Mouse (Mus musculus) left cerebral cortex, adult 18-20 months (tissue): ENCODE results near the gene Nol10. TPM values are rescaled to one million over a fixed set of nuclear protein-coding genes. Genes with fewer than 3 reads are reported as not detected.
"Not testable (repeated sequence)": the region's sequence is repeated elsewhere in the genome, so short reads cannot be mapped to it uniquely, and the experiment has no call there.

ENCODE experiments used
- DNase-seq, 2 experiments: peaks; one replicate each; pipeline ENCODE4 v3.0.0; 2021 to 2022; ENCODE audit warnings: low spot score in 2 of 2, mixed read lengths in 1 of 2
- microRNA-seq, 2 experiments: library from miRNA; unstranded; fragments of <30 nt; microRNA quantifications; one replicate each; pipeline ENCODE4 v1.2.0; 2021
- total RNA-seq, 2 experiments: library from RNA; stranded (reverse); gene quantifications; 2 replicates each; pipeline ENCODE4 v1.2.3; 2021

The Nol10 gene
- total RNA-seq, 2 experiments from 2014 or later = 20.8 to 21.3 TPM

GRCm38 (mm10) chr12:17450908-17451307 is 102.7 kb downstream of the Nol10 start:
- DNase-seq = no peak

- DNase-seq = no peak
These were observed 104.0 kb downstream of the Nol10 start for GRCm38 (mm10) chr12:17452273-17452672.

- DNase-seq = no peak
These were observed 105.7 kb downstream of the Nol10 start for GRCm38 (mm10) chr12:17453918-17454317.

DNA sequence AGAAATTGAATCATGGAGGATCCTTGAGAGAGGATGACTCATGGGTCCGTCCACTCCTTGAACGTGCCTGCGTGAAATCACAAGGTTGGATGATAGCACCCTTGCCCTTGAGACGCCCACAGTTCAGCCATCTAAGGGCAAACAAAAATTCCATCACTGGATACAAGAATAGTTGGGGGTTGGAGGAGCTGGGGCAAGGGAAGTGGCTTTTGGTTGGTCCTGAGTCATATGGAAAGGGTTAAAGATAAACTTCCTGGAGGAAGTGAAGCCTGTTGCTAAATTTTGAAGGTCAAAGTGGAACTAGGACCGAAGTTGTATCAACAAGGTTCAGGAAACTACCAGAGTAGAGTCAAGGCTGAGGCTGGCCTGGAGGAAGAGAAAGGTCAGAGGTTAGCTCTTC is 106.8 kb downstream of the Nol10 start:
- no peak for DNase-seq

DNA sequence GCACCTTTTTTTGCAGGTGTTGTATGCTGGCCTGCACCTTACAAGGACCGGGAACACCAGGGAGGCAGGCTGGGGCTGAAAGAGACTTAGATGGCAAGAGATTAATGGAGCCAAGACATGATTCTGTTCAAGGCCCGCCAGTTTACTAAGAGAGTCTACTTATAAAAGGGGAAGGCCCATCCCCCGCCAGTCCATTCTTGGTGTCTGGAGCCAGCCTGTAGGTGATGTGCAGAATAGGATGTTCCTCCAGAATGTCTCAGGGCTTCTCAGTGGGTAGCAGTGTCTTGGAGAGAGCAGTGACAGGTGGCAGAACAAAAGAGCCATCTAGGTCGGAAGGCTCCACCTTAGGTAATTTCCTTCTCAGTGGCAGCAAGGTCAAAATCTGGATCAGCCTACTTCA is 111.0 kb downstream of the Nol10 start:
- DNase-seq = not testable (repeated sequence)

DNA sequence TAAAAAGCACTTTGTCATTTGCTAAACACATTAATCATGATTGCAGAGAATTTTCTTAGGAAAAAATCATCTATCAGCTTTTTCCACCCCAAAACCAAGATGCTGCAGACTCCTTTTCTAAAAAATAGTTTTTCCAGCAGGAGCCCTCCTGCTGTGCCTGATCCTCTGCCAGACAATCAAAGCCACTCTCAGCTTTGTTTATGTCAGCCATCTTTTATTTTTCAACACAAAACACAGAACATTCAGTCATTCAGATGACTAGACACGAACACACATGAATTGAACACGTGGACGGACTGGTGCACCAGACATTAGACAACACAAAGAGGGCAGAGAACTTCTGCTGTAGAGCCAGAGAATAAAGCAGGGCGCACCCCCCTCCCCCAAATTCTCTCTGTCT is 115.4 kb downstream of the Nol10 start:
- no peak for DNase-seq

- DNase-seq = not testable (repeated sequence)
These were observed 116.3 kb downstream of the Nol10 start for GRCm38 (mm10) chr12:17464550-17464949.

DNA sequence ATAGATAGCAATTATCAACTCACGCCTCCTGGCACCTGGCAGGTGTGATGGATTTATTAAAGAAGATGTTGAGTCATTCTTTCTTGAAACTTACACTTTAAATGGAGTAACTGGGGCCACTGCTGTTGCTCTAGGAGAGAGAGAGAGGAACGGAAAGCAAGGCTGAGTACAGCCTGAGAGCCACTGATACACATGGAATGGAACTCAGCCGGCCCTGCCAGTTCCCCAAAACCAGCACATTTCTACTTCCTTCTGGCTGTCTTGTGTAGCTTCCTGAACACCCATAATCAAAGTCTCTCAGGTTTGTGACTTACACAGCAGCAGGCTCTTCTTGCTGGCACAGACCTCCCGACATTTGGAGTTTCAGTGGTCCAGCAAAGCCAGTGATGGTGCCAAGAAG is 118.5 kb downstream of the Nol10 start:
- no peak for DNase-seq

DNA sequence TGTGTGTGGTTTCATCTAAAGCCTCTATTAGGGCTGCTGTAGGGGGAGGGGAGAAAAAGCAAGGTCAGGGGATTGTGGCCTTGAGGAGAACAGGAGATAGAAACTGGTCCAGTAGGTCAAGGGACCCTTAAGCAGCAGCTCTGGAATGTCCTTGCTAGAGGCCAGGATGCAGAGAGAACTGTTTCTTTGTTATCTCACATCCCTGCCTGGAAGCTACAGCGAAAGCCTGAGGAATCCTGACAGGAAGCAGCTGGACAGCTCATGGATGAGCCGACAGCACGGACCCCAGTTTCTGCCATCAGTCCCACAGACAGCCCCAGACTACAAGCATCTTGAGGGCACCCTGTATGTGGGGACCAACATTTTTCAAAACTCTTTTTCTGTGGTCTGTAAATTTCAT is 120.1 kb downstream of the Nol10 start:
- no peak for DNase-seq

DNA sequence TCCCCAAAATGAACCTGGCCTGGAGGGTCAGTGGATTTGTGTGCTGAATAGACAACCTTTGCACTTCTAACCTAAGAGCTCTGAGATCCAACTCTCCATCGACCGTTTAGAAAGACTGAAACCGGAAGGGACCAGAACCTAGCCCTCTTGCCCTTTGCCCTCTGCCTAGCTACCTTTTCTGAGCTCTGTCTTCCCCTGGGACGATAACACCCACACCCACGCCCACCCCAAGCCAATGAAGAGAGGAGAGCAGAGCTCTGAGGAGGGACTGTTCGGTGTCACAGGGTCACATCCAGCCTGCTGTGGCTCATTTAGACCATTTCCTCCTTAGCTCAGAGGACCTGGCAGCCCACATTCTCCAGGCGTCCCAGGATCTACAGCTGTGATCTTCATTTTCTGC is 121.6 kb downstream of the Nol10 start:
- DNase-seq = no peak

GRCm38 (mm10) chr12:17470528-17470927 is 122.3 kb downstream of the Nol10 start:
- DNase-seq = not testable (repeated sequence)

DNA sequence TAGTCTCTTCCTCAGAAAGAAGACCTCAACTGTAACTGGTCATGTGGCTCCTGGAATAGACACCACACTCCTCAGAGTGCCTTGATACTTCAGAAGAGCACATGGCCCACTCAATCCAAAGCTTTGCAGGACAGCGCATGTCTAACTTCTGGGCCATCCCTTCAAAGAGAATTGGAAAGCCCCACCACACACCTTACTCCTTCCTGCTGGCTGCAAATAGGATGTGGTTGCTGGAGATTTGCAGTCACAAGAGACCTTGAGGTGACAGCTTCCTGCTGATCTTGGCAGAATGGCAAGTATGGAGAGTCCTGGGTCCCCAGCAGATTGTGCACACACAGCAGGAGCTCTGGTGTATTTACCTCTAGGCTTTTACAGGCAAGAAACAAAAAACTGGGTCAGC is 123.1 kb downstream of the Nol10 start:
- DNase-seq = no peak

DNA sequence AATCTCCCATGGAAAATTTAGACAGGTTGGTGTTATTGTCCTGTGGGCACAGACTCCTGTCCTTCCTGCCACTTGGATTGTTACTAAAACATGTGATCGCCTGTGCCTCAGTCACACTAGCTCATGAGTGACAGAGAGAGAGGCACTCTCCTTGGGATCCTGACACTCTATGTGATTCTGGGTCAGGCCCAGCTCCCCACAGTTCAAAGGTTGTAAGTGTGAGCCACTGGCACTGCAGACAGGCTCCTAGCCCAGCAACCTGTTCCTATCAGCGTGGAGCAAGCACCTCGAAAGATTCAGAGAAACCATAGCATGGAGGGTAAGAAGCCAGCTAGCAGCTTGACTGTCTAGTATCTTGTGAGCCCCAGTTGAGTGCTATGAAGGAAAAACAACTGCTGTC is 124.9 kb downstream of the Nol10 start:
- DNase-seq = no peak

DNA sequence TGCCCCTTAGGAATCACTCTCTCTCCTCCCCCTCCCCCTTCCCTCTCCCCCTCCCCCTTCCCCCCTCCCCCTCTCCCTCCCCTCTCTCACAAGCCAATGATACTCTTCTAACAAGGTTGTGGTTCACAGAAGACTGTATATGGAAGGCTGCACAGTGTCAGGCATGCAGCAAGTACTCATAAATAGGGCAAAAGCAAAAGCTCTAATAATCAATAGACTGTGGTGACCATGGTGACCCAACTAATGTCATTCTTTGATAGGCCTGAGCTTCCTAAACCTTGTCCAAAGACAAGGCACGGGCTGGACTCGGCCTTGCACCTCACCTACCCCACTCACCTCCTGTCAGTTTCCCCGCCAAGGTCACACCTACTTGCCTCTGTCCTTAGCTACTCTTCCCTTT is 125.6 kb downstream of the Nol10 start:
- no peak for DNase-seq

- no peak for DNase-seq
These were observed 126.4 kb downstream of the Nol10 start for GRCm38 (mm10) chr12:17474681-17475080.

DNA sequence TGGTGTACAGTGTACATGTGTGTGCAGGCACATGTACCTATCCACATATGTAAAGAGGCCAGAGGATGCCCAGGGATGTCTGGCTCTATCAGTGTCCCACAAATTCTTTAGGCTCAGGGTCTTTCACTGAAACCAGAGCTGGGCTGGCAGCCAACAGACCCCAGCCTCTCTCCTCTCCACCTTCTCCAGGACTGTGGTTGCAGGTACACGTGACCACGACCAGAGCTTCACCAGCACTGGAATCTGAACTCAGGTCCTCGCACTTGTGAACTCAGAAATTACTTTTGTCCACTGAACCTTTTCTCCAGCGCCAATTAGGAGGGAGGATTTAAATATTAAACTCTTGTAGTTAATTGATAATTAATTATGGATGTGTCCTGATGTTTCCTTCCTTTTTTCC is 126.9 kb downstream of the Nol10 start:
- DNase-seq = no peak

DNA sequence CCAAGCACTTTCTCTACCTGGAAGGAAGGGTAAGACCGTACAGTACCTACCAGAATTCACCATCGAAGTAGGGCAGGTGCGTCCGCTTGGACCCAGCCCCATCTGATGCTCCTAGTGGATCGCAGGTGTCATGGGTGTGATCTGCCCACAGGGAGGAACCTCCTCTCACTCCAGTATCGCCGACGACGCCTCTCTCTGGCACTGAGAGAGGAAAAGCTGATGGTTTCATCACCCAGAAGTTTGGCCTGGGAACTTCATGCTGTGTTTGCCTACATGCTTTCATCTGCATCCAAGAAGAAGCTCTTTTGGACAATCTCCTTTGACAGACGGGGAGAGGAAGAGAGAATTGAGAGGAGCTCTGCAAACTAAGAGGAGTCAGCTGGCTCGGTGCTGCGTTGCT is 129.9 kb downstream of the Nol10 start:
- no peak for DNase-seq

- no peak for DNase-seq
These were observed 130.6 kb downstream of the Nol10 start for GRCm38 (mm10) chr12:17478856-17479255.

Small RNA genes within 50 kb of the gene (microRNA-seq; reads per million reads assigned to microRNA genes)
- 0.85 to 1.7 reads per million in 2 experiments for gene Mir3066

Other genes with a start within 250 kb of the Nol10 start
- gene Kcnf1, start 171.6 kb upstream of the Nol10 start, total RNA-seq = 100 to 1,000 TPM; 103 to 125 TPM
- 100 to 1,000 TPM; 144 to 148 TPM for gene Pdia6, start 81.9 kb upstream of the Nol10 start, total RNA-seq
- gene Atp6v1c2, start 19.1 kb upstream of the Nol10 start, total RNA-seq = 1 to 10 TPM; 3.1 to 4.7 TPM
- 10 to 100 TPM; 65.8 to 77.7 TPM for gene Odc1, start 196.3 kb downstream of the Nol10 start, total RNA-seq